Mouse (Mus musculus) myocyte (in vitro differentiated cells): ENCODE results near the gene Gm20388. TPM values are rescaled to one million over a fixed set of nuclear protein-coding genes. Genes with fewer than 3 reads are reported as not detected.

ENCODE experiments used
- H3K27me3 ChIP-seq: one replicate; pipeline ENCODE4 v1.6.1; 2011; ENCODE audit not compliant: control insufficient read depth, insufficient read depth, insufficient read length
- H3K36me3 ChIP-seq: one replicate; pipeline ENCODE4 v1.6.1; 2011; ENCODE audit not compliant: control insufficient read depth, insufficient read depth
- H3K4me2 ChIP-seq: one replicate; pipeline ENCODE4 v1.6.1; 2011; ENCODE audit warnings: low read depth, control low read depth
- H3K4me3 ChIP-seq: one replicate; pipeline ENCODE4 v1.5.1; 2011; ENCODE audit warnings: mild to moderate bottlenecking, control low read depth, moderate library complexity
- H3K79me2 ChIP-seq: one replicate; pipeline ENCODE4 v1.6.1; 2011; ENCODE audit not compliant: control insufficient read depth, insufficient read depth
- H3ac ChIP-seq: one replicate; pipeline ENCODE4 v1.6.1; 2011; ENCODE audit not compliant: control insufficient read depth, insufficient read length
- CEBPB ChIP-seq: IDR thresholded peaks from 2 replicates; pipeline ENCODE4 v1.6.1; 2011; ENCODE audit warnings: mild to moderate bottlenecking, moderate library complexity; ENCODE audit not compliant: poor library complexity, insufficient read depth, severe bottlenecking
- E2F4 ChIP-seq: IDR thresholded peaks from one replicate; pipeline ENCODE4 v1.6.1; 2011; ENCODE audit warnings: mild to moderate bottlenecking, control low read depth, moderate library complexity; ENCODE audit not compliant: insufficient read depth
- MAX ChIP-seq: IDR thresholded peaks from one replicate; pipeline ENCODE4 v1.6.1; 2011; ENCODE audit warnings: low read depth, mild to moderate bottlenecking, control low read depth
- MYOD1 ChIP-seq, 3 experiments: IDR thresholded peaks; one replicate each; pipeline ENCODE4 v1.6.1; 2011; ENCODE audit warnings: control low read depth in 2 of 3, low read depth in 2 of 3, mild to moderate bottlenecking in 2 of 3, moderate library complexity in 1 of 3; ENCODE audit not compliant: insufficient read length in 2 of 3, control insufficient read depth in 1 of 3
- MYOG ChIP-seq, 3 experiments: IDR thresholded peaks; one replicate each; pipeline ENCODE4 v1.6.1; 2011; ENCODE audit warnings: control low read depth in 2 of 3, low read depth in 2 of 3, mild to moderate bottlenecking in 2 of 3; ENCODE audit not compliant: insufficient read length in 2 of 3, control insufficient read depth in 1 of 3, insufficient read depth in 1 of 3
- POLR2A ChIP-seq: IDR thresholded peaks from one replicate; pipeline ENCODE4 v1.6.1; 2011; ENCODE audit warnings: low read depth, mild to moderate bottlenecking, control low read depth, moderate library complexity; ENCODE audit not compliant: insufficient read length
- POLR2AphosphoS2 ChIP-seq: IDR thresholded peaks from one replicate; pipeline ENCODE4 v1.6.1; 2011; ENCODE audit warnings: low read depth, control low read depth; ENCODE audit not compliant: insufficient read length
- REST ChIP-seq: IDR thresholded peaks from one replicate; pipeline ENCODE4 v1.6.1; 2011; ENCODE audit warnings: mild to moderate bottlenecking, control low read depth, moderate library complexity; ENCODE audit not compliant: insufficient read depth, insufficient read length
- SRF ChIP-seq: IDR thresholded peaks from one replicate; pipeline ENCODE4 v1.6.1; 2011; ENCODE audit warnings: low read depth; ENCODE audit not compliant: control insufficient read depth, insufficient read length
- TCF12 ChIP-seq: IDR thresholded peaks from one replicate; pipeline ENCODE4 v1.6.1; 2011; ENCODE audit warnings: mild to moderate bottlenecking, control low read depth; ENCODE audit not compliant: poor library complexity, insufficient read depth, severe bottlenecking
- TCF3 ChIP-seq: IDR thresholded peaks from one replicate; pipeline ENCODE4 v1.6.1; 2011; ENCODE audit warnings: low read depth, control low read depth; ENCODE audit not compliant: insufficient read length
- USF1 ChIP-seq: IDR thresholded peaks from one replicate; pipeline ENCODE4 v1.6.1; 2011; ENCODE audit warnings: low read depth, mild to moderate bottlenecking, control low read depth, moderate library complexity
- polyA plus RNA-seq: library from polyadenylated mRNA; unstranded; fragments of >200 nt; fragmentation: generic; extraction: Trizol; gene quantifications from one replicate; pipeline ENCODE4 v1.2.1, GENCODE M21; 2012; ENCODE audit warnings: missing spikeins

Gm20388 gene
- polyA plus RNA-seq, 1 experiment = 15.3 TPM

DNA sequence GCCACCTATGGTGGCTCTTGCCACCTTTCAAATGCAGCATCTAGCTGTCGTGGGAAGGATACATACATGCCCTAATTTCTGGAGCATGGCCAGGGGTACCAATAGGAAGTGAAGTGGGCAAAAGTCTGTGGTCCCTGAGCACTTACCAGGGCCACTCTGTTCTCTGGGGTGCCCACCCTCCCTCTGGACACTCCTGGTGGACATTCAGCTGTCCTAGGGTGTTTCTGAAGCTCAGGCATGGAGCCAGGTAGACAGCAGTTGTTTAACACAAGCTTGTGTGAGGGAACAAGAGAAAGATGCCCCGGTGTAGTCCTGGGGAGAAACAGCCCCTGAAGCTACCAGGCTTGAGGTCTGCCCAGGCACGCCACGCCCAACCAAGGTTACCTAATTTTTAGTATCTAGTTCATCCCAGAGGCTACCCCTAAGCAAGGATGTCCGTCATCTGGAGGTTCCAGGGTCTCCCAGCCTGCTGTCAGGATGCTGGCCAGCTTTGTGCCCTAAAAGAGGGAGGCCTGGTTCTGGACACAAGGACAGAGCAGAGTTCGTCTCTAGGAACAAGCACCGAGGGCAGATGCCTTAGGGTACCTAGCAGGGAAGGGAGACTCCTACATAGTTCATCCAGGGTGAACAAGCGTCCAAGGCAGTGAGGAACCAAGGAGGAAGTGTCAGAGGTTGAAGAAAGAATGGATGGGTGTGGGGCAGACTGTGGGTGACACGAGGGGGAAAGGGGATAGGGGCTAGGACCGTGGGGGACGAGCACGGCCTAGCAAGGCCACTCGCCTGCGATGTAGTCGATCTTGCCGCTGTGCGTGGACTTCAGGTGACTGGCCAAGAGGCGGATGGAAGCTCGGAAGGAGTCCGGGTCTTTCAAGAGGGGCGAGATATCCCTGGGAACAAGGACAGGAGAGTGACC lies 2665.3 kb downstream of the Gm20388 start:
- peak overlapping the region; percentile 84 for H3K4me2 ChIP-seq
- TF ChIP-seq TCF3 = no peak
- no peak for TF ChIP-seq POLR2A
- no peak for TF ChIP-seq MAX
- TF ChIP-seq POLR2AphosphoS2 = no peak
- TF ChIP-seq CEBPB = no peak
- no peak for TF ChIP-seq SRF
- TF ChIP-seq REST = no peak
- TF ChIP-seq MYOD1 (IDR thresholded peaks at IDR 0.05; ENCODE audit: control insufficient read depth in 1 of 3, insufficient read length in 2 of 3, low read depth in 2 of 3) = no peak
- TF ChIP-seq MYOG (IDR thresholded peaks at IDR 0.05; ENCODE audit: control insufficient read depth in 1 of 3, insufficient read depth in 1 of 3, insufficient read length in 2 of 3, low read depth in 2 of 3) = no peak
- TF ChIP-seq E2F4 = no peak
- TF ChIP-seq USF1 = no peak
- TF ChIP-seq TCF12 = no peak
- H3K79me2 ChIP-seq = peaks cover 11% of the 10 kb centered on the region
- no peaks in the 10 kb centered on the region for H3K27me3 ChIP-seq
- peak overlapping the region; percentile 45 for H3K4me3 ChIP-seq
- H3ac ChIP-seq = peak overlapping the region; percentile 69
- H3K36me3 ChIP-seq = peaks cover 3% of the 10 kb centered on the region

DNA sequence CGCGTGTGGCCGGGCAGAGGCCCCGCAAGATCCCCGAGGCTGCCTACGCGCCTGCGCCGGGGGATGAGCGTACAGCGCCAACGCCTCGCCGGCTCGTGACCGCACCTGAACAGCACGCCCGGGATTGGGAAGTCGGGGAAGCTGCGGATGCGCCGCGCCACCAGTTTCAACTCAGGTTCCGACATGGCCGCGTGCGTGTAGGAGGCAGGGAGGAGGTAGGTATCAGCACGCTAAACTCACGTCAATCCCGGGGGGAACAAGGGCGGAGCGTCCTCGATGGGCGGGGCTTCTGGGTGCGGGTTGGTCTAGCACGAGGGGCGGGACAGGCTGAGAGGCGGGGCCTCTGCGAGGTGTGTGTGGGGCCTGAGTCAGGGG lies 2666.0 kb downstream of the Gm20388 start, which contains the start of gene Aprt:
Gene Aprt, minus strand, starts transcription at position 262 of the 375 bp plus-strand sequence.
- peak within 1 kb of the TSS; percentile 84 for H3K4me2 ChIP-seq
- peak within 1 kb of the TSS; percentile 45 for H3K4me3 ChIP-seq
- peaks cover 11% of the 10 kb centered on the region for H3K79me2 ChIP-seq
- peak within 1 kb of the TSS; percentile 69 for H3ac ChIP-seq
- TF ChIP-seq SRF (no peak), REST (peak; percentile 4), POLR2AphosphoS2 (peak; percentile 93), POLR2A (peak; percentile 77), MYOD1 (IDR thresholded peaks at IDR 0.05; ENCODE audit: control insufficient read depth in 1 of 3, insufficient read length in 2 of 3, low read depth in 2 of 3) (no peak)
- H3K27me3 ChIP-seq = no peaks in the 10 kb centered on the region
- peaks cover 3% of the 10 kb centered on the region for H3K36me3 ChIP-seq

DNA sequence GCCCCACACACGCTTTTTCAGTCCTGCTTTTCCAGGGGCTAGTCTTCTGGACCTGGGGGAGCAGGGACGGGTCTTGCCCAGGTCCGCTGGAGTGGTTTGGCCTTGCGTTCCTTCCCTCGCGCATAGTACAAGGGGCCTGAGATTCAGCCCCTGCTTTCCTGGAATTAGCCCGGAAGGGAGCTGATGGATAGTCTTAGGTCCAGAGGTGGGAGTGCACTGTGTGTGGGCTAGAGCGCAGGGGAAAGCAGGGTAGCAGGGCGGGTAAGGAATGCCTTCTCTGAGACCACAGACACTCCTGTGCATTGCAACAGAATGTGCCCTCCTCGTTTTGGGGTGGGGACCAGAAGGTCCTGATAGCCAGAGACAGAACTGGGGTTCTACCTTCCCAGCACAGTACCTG lies 2666.5 kb downstream of the Gm20388 start:
- no peaks in the 10 kb centered on the region for H3K27me3 ChIP-seq
- peak overlapping the region; percentile 45 for H3K4me3 ChIP-seq

GRCm38 (mm10) chr8:122579196-122579595 lies 2668.6 kb downstream of the Gm20388 start:
- H3K27me3 ChIP-seq = no peaks in the 10 kb centered on the region
- H3K4me2 ChIP-seq = no peak overlapping the region
- TF ChIP-seq POLR2A (no peak), MAX (no peak), REST (no peak), MYOD1 (IDR thresholded peaks at IDR 0.05; ENCODE audit: control insufficient read depth in 1 of 3, insufficient read length in 2 of 3, low read depth in 2 of 3) (no peak), E2F4 (no peak), TCF3 (no peak), MYOG (IDR thresholded peaks at IDR 0.05; ENCODE audit: control insufficient read depth in 1 of 3, insufficient read depth in 1 of 3, insufficient read length in 2 of 3, low read depth in 2 of 3) (no peak)
- peaks cover 11% of the 10 kb centered on the region for H3K79me2 ChIP-seq
- H3K4me3 ChIP-seq = no peak overlapping the region
- H3K36me3 ChIP-seq = no peaks in the 10 kb centered on the region
- H3ac ChIP-seq = no peak overlapping the region

More for the DNA sequence above, 2666.5 kb downstream of the Gm20388 start:
- Histone ChIP-seq H3K36me3 (peaks cover 3% of the 10 kb centered on the region), H3ac (peak overlapping the region; percentile 69), H3K79me2 (peaks cover 11% of the 10 kb centered on the region), H3K4me2 (peak overlapping the region; percentile 84)
- TF ChIP-seq MYOG (IDR thresholded peaks at IDR 0.05; ENCODE audit: control insufficient read depth in 1 of 3, insufficient read depth in 1 of 3, insufficient read length in 2 of 3, low read depth in 2 of 3) (no peak), USF1 (no peak), REST (no peak), MAX (no peak), SRF (no peak), E2F4 (no peak), POLR2AphosphoS2 (no peak), MYOD1 (IDR thresholded peaks at IDR 0.05; ENCODE audit: control insufficient read depth in 1 of 3, insufficient read length in 2 of 3, low read depth in 2 of 3) (no peak), TCF12 (no peak), POLR2A (no peak), TCF3 (no peak), CEBPB (no peak)

DNA sequence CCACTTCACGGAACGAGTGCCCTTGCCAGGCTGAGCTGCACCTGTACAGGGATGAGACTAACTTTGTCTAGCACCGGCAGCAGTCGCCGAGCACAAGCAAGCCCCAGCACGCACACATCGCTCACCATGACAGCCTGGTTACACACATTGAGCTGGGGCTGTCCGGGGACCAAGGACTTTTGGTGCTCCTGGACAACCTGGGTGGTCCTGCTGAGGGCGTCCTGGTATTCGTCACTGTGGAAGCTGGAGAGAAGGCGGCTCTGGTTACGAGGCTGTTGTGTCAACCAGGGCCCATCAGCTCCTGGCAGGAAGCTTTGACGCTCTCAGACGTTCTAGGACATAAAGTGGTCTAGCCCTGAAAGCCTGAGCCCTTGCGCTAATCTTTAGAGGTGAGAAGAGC lies 2670.3 kb downstream of the Gm20388 start:
- Histone ChIP-seq H3K79me2 (peaks cover 6% of the 10 kb centered on the region), H3K27me3 (no peaks in the 10 kb centered on the region), H3K4me2 (no peak overlapping the region), H3ac (no peak overlapping the region), H3K36me3 (no peaks in the 10 kb centered on the region), H3K4me3 (no peak overlapping the region)
- TF ChIP-seq E2F4 (no peak), MAX (no peak), MYOG (IDR thresholded peaks at IDR 0.05; ENCODE audit: control insufficient read depth in 1 of 3, insufficient read depth in 1 of 3, insufficient read length in 2 of 3, low read depth in 2 of 3) (no peak), MYOD1 (IDR thresholded peaks at IDR 0.05; ENCODE audit: control insufficient read depth in 1 of 3, insufficient read length in 2 of 3, low read depth in 2 of 3) (no peak), USF1 (no peak), POLR2A (no peak), TCF3 (no peak), POLR2AphosphoS2 (no peak), TCF12 (no peak), REST (no peak), SRF (no peak), CEBPB (no peak)
